Mouse (Mus musculus): ENCODE measurements around the gene Myh9.

- TF ChIP-seq POLR2A (IDR thresholded peaks at IDR 0.05; ENCODE audit: borderline replicate concordance, extremely low read depth, insufficient read depth, insufficient read length, poor library complexity, severe bottlenecking) (no peak), CTCF (IDR thresholded peaks at IDR 0.05; ENCODE audit: borderline replicate concordance, extremely low read depth, insufficient read depth, insufficient read length) (no peak)
These were observed 47.0 kb downstream of the Myh9 start for GRCm38 (mm10) chr15:77794908-77795356.

Measured in brain, embryonic 14.5 days (tissue).